Mouse (Mus musculus) embryo, embryonic 10 days (tissue): ENCODE data around the gene Macf1.
"Not testable (repeated sequence)": the region's sequence is repeated elsewhere in the genome, so short reads cannot be mapped to it uniquely, and the experiment has no call there.

Source experiments
- DNase-seq: peaks from one replicate; pipeline ENCODE4 v3.0.0-alpha.2; 2015; ENCODE audit warnings: low spot score

The Macf1 gene

GRCm38 (mm10) chr4:123353271-123353877 lies 330.8 kb downstream of the Macf1 start:
- DNase-seq = no peak

DNA sequence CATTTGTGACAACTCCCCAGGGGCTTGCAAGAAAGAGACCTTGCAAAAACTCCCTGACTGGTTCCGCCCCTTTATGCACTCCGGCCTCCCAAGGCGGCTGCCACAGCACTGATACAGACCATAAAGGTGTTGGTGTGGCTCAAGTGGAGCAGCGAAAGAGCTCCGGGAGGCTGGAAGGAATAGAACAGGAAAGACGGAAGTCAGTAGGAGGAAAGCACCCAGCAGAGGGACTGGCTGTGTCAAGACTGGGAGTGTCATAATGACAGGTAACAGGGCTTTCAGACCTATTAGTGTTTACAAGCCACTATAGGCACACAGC lies 340.7 kb downstream of the Macf1 start:
- no peak for DNase-seq

DNA sequence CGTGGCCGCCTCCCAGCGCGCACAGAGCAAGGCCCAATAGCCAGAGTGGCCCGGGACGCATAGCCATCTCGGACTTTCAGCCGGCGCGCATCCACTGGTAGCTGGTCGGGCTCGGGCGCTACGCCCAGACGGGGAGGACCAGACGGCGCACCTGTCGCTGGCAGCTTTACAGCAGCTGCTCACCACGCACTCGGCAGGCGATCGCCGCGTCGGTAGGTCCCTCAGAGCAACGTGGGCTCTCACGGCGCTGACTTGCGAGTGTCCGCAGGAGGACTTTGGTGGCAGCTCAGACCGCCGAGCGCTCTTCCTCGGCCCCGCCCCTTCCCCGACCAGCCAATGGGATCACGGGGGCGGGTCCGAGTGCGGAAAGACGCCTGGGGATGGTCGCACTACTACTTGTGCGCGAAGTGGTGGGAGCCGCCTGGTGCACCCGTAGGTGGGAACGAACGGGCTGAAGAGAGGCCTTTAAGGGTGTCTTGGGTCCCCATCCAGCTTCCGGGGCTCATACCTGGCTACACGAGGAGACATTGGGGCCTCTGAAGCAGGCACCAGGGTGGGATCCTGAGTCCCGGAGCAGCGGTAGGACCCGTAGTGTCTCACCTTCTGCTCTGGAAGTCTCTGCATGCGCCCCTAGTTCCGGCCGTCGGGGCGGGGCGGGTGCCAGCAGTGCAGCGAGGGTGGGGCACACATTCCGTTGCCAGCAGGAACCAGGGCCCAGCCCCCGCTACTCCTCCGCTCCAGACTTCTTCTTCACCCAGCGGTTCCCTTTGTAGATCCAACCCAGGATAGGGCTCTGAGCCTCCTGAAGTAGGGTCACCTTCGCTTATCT lies 341.3 kb downstream of the Macf1 start, which contains the start of gene Bmp8a:
TSS of gene Bmp8a (minus strand) at position 611 of the 829 bp plus-strand sequence.
- DNase-seq = peak; percentile 90

- peak; percentile 20 for DNase-seq
Observed at GRCm38 (mm10) chr4:123342091-123342641, 342.0 kb downstream of the Macf1 start.

GRCm38 (mm10) chr4:123340232-123340631 lies 343.9 kb downstream of the Macf1 start:
- DNase-seq = no peak

GRCm38 (mm10) chr4:123337693-123338092 lies 346.5 kb downstream of the Macf1 start:
- no peak for DNase-seq

DNA sequence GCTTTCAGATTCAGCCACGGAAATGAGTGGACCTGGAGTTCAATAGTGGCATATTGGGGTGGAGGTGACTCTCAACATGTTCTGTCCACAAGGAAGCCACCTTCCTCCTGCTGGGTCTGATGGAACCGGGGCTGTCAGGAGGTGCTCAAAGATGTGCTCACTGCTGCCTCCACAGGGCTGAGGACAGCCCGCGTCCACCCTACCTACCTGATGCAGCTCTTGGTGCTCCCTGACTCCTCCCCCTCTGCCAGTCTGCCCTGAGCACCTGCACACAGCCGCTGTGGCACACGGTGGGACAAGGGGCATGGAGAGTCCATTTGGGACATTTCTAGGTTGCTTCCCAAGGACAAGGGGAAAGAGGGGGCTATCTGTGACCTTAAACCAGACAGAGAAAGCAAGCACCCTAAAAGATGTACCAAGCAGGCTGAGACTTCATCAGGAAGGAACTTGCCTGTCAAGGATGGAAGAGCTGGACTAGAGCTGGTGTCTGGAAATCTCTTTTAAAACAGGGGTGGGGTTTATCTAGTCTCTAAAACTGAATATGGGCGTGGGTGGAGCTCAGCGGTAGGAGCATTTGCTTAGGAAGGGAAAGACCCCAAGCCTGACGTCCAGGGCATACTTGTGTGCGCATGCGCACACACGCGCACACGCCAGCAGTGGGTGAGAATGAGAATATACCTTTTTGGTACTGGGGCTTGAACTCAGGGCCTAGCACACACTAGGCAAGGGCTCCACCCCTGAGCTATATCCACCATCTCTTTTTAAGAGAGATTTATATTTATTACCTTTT lies 348.2 kb downstream of the Macf1 start:
- no peak for DNase-seq

DNA sequence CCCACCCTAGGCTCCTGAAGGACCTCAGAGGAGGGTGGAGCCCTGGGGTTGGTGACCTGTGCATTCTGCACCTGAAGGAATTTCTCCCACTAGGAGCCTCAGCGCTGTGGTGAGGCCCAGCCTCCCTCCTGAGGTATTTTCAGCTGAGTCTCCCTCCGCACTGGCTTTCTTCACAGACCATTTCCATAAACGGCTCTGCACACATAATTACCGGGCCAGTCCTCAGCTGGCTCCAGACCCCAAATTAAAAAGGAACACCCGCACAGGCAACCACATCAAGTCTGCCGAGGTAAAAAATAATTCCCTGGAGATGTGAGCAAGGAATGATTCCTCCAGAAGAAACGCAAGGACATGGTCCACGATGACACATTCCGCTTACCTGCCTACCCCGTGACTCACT lies 348.9 kb downstream of the Macf1 start:
- DNase-seq = not testable (repeated sequence)

DNA sequence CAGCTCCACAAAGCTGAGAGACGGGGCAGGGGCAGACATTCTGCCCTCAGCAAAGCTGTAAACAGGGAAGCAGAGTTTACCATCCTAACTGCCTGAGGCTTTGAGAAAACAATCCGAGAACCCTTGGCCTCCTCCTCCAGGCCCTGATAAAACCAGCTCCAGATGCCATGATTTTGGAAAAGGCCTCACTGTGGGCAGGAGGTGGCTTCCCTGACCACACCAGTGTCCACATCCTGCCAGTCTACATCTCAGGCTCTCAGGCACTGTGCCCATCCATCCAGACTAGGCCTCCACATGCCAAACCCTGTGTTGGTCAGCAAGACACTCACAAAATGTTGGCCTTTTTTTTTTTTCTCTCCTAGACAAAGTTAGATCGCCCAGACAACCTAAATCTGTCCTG lies 350.0 kb downstream of the Macf1 start:
- DNase-seq = no peak

DNA sequence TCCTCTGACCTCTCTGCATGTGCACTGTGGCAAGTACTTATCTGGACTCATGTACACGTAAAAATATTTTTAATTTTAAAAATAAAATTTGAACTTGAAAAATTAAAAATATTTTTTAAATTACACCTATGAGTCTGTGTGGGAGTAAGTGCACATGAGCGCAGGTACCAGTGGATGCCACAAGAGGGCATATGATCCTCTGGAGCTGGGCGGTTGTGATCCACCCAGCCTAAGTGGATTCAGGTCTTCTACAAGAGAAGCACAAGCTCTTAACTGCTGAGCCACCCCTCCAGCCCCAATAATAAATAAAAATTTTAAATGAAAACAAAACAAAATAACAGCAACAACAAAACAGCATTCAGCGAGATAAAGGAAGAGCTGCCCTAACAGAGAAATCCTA lies 351.0 kb downstream of the Macf1 start:
- DNase-seq = no peak

- not testable (repeated sequence) for DNase-seq
Observed at GRCm38 (mm10) chr4:123331961-123332360, 352.2 kb downstream of the Macf1 start.

GRCm38 (mm10) chr4:123331326-123331725 lies 352.8 kb downstream of the Macf1 start:
- DNase-seq = no peak

GRCm38 (mm10) chr4:123328946-123329345 lies 355.2 kb downstream of the Macf1 start:
- DNase-seq = no peak

DNA sequence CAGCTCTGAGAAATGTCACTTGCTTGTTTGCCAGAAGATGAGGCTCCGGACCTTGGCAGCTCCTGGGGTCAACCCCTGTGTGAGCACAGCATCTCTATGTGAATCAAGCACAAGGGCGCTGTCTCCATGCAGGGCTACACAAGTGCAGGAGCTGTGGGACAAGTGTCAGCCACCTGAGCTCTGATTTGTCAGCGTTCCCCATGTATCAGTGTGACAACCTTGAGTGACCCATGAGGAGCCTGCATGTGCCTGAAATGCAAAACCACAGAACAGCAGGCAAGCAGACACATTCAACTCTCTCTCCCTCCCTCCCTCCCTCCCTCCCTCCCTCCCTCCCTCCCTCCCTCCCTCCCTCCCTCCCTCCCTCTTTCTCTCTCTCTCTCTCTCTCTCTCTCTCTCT lies 356.5 kb downstream of the Macf1 start:
- no peak for DNase-seq

DNA sequence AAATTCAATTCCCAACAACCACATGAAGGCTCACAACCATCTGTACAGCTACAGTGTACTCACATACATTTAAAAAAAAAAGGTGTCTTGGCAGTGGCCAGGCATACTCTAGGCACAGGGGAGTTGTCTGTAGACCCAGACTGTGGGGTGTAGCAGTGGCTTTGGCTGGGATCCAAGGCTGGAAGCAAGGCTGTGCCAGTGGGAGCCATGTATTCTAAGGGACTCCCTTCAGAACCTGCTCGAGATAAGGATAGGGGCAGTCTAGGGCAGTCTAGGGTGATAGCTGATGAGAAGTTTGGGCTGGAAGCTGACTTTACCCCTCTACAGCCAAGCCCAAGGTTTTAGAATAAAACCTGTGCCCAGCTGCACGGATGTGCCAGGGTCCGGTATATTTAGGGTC lies 358.1 kb downstream of the Macf1 start:
- DNase-seq = no peak

GRCm38 (mm10) chr4:123323534-123323933 lies 360.6 kb downstream of the Macf1 start, which contains the start of gene Oxct2a:
Oxct2a (minus strand) TSS chr4:123323634.
- no peak for DNase-seq

DNA sequence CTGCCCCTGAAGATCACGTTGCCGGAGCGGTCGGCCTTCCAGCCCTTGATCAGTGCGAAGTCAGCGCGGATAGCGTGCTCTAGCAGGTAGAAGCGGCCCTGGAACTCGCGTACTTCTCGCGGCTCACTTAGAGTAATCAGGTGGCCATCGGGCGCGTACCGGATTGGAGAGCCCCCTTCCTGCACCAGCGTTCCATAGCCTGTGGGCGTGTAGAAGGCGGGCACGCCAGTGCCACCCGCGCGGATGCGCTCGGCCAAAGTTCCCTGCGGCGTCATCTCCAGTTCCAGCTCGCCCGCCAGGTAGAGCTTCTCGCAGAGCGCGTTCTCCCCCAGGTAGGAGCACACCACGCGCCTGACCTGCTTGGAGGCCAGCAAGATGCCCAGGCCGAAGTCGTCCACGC lies 361.2 kb downstream of the Macf1 start:
- DNase-seq = not testable (repeated sequence)

GRCm38 (mm10) chr4:123314497-123314896 lies 369.7 kb downstream of the Macf1 start:
- DNase-seq = no peak

DNA sequence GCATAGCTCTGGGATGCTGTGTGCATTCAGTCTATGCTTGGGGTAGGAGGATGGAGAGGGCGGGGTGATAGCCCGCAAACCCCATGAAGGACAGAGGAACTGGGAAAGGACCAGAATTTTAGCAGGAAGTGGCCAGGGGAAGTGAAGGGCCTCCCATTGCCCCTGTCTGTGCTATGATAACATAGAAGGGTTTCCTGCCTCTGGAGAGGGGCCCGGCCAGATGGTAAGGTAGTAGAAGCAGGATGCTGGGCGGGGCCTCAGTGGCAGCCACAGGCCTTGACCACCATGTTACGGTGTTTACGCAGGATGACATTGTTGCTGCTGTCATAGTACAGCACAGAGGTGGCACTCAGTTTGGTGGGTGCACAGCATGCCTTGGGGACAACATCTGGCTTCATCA lies 371.1 kb downstream of the Macf1 start:
- no peak for DNase-seq

- no peak for DNase-seq
Observed at GRCm38 (mm10) chr4:123311845-123312244, 372.3 kb downstream of the Macf1 start.

DNA sequence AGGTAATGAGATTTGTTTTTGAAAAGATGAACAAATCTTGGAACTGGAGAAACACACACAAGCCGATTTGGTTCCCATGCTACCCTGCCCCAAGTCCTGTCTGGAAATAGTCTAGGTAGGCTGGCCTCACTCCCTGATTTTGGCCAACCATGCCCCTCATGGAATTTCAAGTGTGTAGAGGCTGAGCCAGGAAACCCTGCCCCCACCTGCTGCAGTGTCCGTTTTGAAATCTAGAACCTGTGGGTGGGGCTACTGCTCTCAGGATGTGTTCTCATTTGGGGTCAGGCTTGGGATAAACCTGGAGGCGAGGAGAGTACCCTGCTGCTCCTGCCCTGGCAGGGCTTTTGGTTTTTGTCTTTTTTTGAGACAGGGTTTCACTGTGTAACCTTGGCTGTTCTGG lies 375.9 kb downstream of the Macf1 start:
- no peak for DNase-seq

GRCm38 (mm10) chr4:123306999-123307398 lies 377.2 kb downstream of the Macf1 start:
- DNase-seq = no peak
